Mouse (Mus musculus) hindbrain, embryonic 16.5 days (tissue): Measurements from ENCODE around the gene Sik2. TPM values are rescaled to one million over a fixed set of nuclear protein-coding genes. Genes with fewer than 3 reads are reported as not detected.

Experiments used
- ATAC-seq: fragments of 200-750 bp; cut with Nextera tagmentation; 2 replicates; pipeline ENCODE4 v1.8.0; 2017; ENCODE audit warnings: moderate TSS enrichment, moderate library complexity
- H3K27ac ChIP-seq: fragments of 300-500 bp; sonication (generic); 2 replicates; pipeline ENCODE4 v1.5.1; 2014; ENCODE audit warnings: low read depth, mild to moderate bottlenecking, control low read depth, low read length, moderate library complexity
- H3K27me3 ChIP-seq: fragments of 300-500 bp; sonication (generic); replicated peaks from 2 replicates; pipeline ENCODE4 v1.6.1; 2014; ENCODE audit warnings: low read length; ENCODE audit not compliant: control insufficient read depth, insufficient read depth
- H3K36me3 ChIP-seq: fragments of 300-500 bp; sonication (generic); 2 replicates; pipeline ENCODE4 v1.6.1; 2014; ENCODE audit warnings: mild to moderate bottlenecking, low read length, moderate library complexity, mixed read lengths; ENCODE audit not compliant: control insufficient read depth, insufficient read depth
- H3K4me1 ChIP-seq: fragments of 300-500 bp; sonication (generic); 2 replicates; pipeline ENCODE4 v1.6.1; 2014; ENCODE audit warnings: low read depth, low read length; ENCODE audit not compliant: control insufficient read depth, insufficient read depth
- H3K4me2 ChIP-seq: fragments of 300-500 bp; sonication (generic); 2 replicates; pipeline ENCODE4 v1.6.1; 2014; ENCODE audit warnings: mild to moderate bottlenecking, low read length, control low read depth, moderate library complexity
- H3K4me3 ChIP-seq: fragments of 300-500 bp; sonication (generic); 2 replicates; pipeline ENCODE4 v1.5.1; 2014; ENCODE audit warnings: mild to moderate bottlenecking, low read length, control low read depth, moderate library complexity
- H3K9ac ChIP-seq: fragments of 300-500 bp; sonication (generic); 2 replicates; pipeline ENCODE4 v1.6.1; 2014; ENCODE audit warnings: low read depth, mild to moderate bottlenecking, control low read depth, low read length, moderate library complexity
- H3K9me3 ChIP-seq: fragments of 300-500 bp; sonication (generic); 2 replicates; pipeline ENCODE4 v1.6.1; 2014; ENCODE audit warnings: mild to moderate bottlenecking, low read length, moderate library complexity; ENCODE audit not compliant: control insufficient read depth
- WGBS: fragments of 180-500 bp; shearing (Covaris S2); extraction: QIAGEN DNeasy Blood & Tissue Kit; methylation state at CpG from one replicate; pipeline ENCODE4 v1.1.7; 2014; 5-methylcytosine and 5-hydroxymethylcytosine counted together
- polyA plus RNA-seq: library from polyadenylated mRNA; unstranded; fragments of >200 nt; fragmentation: Nextera tagmentation; extraction: Ambion mirVana; gene quantifications from 2 replicates; pipeline ENCODE4 v1.2.1, GENCODE M21; 2015

Sik2 gene
- polyA plus RNA-seq, 1 experiment from 2014 or later: 15.9 TPM

- Histone ChIP-seq H3K4me3 (no peak overlapping the region), H3K4me2 (no peak overlapping the region), H3K9me3 (no peaks in the 10 kb centered on the region), H3K36me3 (0 out of 2 replicates have a peak, but pooled peaks cover 2% of the 10 kb centered on the region), H3K27me3 (no peaks in the 10 kb centered on the region), H3K27ac (no peak overlapping the region), H3K4me1 (no peaks in the 10 kb centered on the region), H3K9ac (no peak overlapping the region)
- no peak for ATAC-seq
Measured at GRCm38 (mm10) chr9:50929986-50930385, 78.9 kb downstream of the Sik2 start.

DNA sequence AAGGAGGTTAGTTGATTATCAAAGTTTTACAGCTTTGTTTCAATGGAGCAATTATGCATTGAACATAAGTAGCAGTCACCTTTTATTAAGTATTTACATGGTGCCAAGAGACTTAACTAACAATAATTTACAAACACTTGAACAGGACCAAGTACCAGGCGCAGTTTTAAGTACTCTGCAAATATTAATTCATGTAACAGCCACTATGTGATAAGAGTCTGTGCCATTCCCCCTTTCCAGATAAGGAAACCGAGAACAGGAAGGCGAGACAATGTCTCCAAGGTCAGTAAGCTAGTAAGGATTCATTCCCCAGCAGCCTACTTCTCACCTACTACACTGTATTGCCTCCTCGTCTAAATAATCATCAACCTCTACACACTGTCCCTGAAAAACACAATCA lies 83.1 kb downstream of the Sik2 start:
- no peak overlapping the region for H3K4me3 ChIP-seq
- H3K4me1 ChIP-seq: no peaks in the 10 kb centered on the region
- WGBS: 93% methylated on average over 4 of the region's 4 CpGs

GRCm38 (mm10) chr9:50924454-50924853 lies 84.4 kb downstream of the Sik2 start:
- no peak overlapping the region for H3K4me3 ChIP-seq
- no peak for ATAC-seq
- no peak overlapping the region for H3K9ac ChIP-seq
- no peaks in the 10 kb centered on the region for H3K27me3 ChIP-seq
- no peak overlapping the region for H3K4me2 ChIP-seq
- no peaks in the 10 kb centered on the region for H3K36me3 ChIP-seq
- H3K9me3 ChIP-seq: no peaks in the 10 kb centered on the region
- H3K27ac ChIP-seq: no peak overlapping the region
- H3K4me1 ChIP-seq: no peaks in the 10 kb centered on the region

More for the DNA sequence above, 83.1 kb downstream of the Sik2 start:
- H3K27me3 ChIP-seq: no peaks in the 10 kb centered on the region
- no peak overlapping the region for H3K27ac ChIP-seq
- H3K9me3 ChIP-seq: no peaks in the 10 kb centered on the region
- no peak overlapping the region for H3K4me2 ChIP-seq
- H3K9ac ChIP-seq: no peak overlapping the region
- no peaks in the 10 kb centered on the region for H3K36me3 ChIP-seq
- no peak for ATAC-seq

DNA sequence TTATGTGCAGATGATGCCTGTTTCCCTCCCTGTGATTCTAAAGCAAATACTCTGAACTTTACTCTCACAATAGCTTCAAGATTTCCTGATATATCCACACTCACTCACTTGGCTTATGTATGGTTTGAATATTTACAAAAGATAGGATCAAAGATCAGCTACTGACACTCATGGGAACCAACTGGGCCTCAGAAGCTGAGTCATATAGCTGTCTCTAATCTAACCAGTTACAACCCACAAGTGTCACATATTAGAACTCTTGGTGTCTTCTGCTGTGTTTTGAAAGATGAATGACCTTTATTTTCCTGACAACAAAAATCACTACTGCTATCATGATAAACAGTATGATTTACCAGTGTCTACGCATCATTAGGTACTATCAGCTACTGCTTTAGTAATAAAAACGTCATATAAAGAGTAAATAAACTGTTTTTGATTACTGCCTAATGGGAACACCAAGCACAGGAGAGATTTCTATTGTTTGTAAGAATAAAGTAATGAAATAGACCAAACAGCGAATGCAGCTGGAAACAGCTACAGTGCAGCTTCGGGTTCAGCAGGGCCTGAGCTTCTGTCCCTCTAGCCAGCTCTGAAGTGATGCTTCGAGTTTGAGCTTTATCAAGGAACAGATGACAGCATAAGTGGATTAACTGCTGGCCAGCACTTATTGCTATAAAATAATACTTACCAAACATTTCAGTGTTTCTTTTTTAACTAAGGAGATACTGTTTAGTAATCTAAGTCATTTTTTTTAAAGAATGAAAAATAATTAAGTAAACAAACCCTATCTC lies 86.3 kb downstream of the Sik2 start:
- no peaks in the 10 kb centered on the region for H3K27me3 ChIP-seq
- H3K9me3 ChIP-seq: no peaks in the 10 kb centered on the region
- no peak for ATAC-seq
- H3K4me2 ChIP-seq: no peak overlapping the region
- no peak overlapping the region for H3K9ac ChIP-seq
- H3K27ac ChIP-seq: no peak overlapping the region
- no peak overlapping the region for H3K4me3 ChIP-seq
- H3K4me1 ChIP-seq: no peaks in the 10 kb centered on the region
- WGBS: 75% methylated on average over 5 of the region's 5 CpGs
- no peaks in the 10 kb centered on the region for H3K36me3 ChIP-seq

DNA sequence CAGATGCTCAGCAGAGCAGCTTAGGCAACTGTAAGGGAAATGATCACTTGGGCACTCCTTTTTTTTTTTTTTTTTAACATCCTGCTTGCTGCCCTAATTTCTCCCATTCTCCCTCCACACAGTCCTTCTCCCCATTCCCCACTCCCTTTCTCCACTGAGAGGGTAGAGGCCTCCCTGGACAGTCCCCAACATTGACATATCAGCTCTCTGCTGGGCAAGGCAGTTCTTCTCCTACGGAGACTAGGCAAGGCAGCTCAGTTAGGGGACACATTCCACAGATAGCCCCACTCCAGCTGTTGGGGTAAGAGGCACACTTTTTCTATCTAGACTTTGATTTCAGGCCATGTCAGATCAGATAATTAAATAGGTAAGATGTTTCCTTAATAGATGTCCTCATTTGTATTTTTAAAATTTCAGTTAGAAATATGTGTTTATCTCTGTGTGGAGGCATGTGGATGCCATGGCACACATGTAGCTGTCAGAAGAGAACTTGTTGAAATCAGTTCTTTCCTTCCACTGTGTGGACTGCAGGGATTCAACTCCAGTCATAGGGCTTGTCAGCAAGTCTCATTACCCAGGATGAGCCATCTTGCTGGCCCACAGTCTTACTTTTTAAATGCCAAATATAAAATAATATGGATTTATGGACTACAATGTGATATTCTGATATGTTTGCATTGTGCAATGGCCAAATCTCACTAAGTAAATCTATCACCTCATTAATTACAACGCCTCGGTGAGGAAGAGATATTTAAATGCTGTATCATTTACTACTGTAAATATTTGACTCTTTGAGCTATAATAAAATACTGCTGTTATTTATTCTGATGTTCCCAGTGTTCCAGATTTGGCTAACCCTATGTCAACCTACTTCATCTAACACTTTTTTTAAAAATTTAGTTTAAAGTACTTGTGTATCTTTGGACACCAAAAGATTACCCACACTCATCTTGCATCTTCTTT lies 87.7 kb downstream of the Sik2 start:
- H3K27me3 ChIP-seq: no peaks in the 10 kb centered on the region
- no peak for ATAC-seq
- H3K36me3 ChIP-seq: no peaks in the 10 kb centered on the region
- H3K9ac ChIP-seq: no peak overlapping the region
- no peak overlapping the region for H3K4me2 ChIP-seq
- no peaks in the 10 kb centered on the region for H3K4me1 ChIP-seq
- 83% methylated on average over 3 of the region's 3 CpGs for WGBS
- no peak overlapping the region for H3K27ac ChIP-seq
- no peaks in the 10 kb centered on the region for H3K9me3 ChIP-seq
- H3K4me3 ChIP-seq: no peak overlapping the region

- no peak for ATAC-seq
- Histone ChIP-seq H3K36me3 (no peaks in the 10 kb centered on the region), H3K4me1 (no peaks in the 10 kb centered on the region)
Measured at GRCm38 (mm10) chr9:50919554-50919953, 89.3 kb downstream of the Sik2 start.

DNA sequence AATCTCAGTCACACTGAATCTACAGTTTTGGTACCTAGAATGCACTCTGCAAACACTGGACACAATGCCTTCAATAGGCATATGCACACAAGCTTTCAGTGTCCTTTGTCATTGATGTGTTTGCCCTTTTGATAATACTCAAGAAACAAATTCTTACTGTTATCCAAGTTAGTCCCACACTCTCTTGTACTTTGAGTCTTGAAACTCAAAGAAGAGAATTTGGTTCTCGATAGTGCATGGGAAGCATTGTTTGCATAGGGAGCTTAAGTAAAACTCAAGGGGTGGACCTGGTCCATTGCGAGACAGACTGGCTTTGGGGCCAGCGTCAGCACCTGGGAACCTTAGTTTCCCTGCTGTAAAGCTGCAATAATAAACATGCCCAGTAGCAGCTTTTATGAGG lies 90.7 kb downstream of the Sik2 start:
- ATAC-seq: no peak
- Histone ChIP-seq H3K27me3 (no peaks in the 10 kb centered on the region), H3K4me1 (no peaks in the 10 kb centered on the region), H3K4me2 (no peak overlapping the region), H3K36me3 (no peaks in the 10 kb centered on the region), H3K9me3 (no peaks in the 10 kb centered on the region), H3K27ac (no peak overlapping the region), H3K4me3 (no peak overlapping the region), H3K9ac (no peak overlapping the region)
- 95% methylated on average over 3 of the region's 3 CpGs for WGBS

More at GRCm38 (mm10) chr9:50919554-50919953, 89.3 kb downstream of the Sik2 start:
- Histone ChIP-seq H3K27me3 (no peaks in the 10 kb centered on the region), H3K4me2 (no peak overlapping the region), H3K9ac (no peak overlapping the region), H3K27ac (no peak overlapping the region), H3K4me3 (no peak overlapping the region), H3K9me3 (no peaks in the 10 kb centered on the region)
- 96% methylated on average over 2 of the region's 2 CpGs for WGBS

DNA sequence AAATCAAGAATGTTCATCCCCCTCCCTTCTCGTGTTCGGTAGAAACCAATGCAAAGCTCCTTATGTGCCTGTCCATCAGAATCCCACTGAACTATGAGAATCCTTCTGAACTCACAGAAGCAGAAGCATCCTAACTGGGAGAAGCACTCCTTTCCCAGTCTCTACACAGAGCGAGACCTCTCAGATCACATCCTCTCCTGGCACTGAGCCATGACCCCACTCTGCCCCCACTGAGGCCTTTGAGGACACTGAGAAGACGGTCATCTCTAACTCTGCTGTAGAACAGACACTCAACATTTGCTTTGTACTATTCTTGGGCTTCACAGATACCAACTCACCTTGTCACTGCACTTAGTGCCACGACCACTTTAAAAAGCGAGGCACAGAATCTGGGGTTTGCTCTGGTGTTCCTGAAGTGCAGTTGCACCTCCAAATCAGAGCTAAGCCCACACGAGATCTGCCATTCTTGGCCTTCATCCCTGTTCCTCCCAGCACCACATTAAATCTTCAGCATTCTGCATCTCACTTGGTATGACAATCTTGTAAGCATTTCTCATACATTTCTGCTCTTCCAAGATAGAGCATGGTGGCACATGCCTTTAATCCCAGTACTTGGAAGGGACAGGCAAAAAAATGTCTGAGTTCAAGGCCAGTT lies 96.9 kb downstream of the Sik2 start:
- WGBS: 89% methylated on average over 7 of the region's 7 CpGs
- Histone ChIP-seq H3K27me3 (no peaks in the 10 kb centered on the region), H3K27ac (no peak overlapping the region), H3K4me2 (no peak overlapping the region), H3K4me1 (no peaks in the 10 kb centered on the region), H3K36me3 (no peaks in the 10 kb centered on the region; the same call in 1 of the 2 replicates), H3K4me3 (no peak overlapping the region), H3K9ac (no peak overlapping the region), H3K9me3 (no peaks in the 10 kb centered on the region)
- no peak for ATAC-seq

- Histone ChIP-seq H3K9ac (no peak overlapping the region), H3K27me3 (no peaks in the 10 kb centered on the region), H3K9me3 (no peaks in the 10 kb centered on the region), H3K4me1 (no peaks in the 10 kb centered on the region), H3K36me3 (no peaks in the 10 kb centered on the region; the same call in 1 of the 2 replicates), H3K4me3 (no peak overlapping the region), H3K27ac (no peak overlapping the region), H3K4me2 (no peak overlapping the region)
- ATAC-seq: no peak
- 84% methylated on average over 3 of the region's 3 CpGs for WGBS
Measured at GRCm38 (mm10) chr9:50905321-50905720, 103.6 kb downstream of the Sik2 start.
